Mouse (Mus musculus) adrenal gland, postnatal 10 days (tissue): ENCODE measurements around the gene Fsip1. TPM values are rescaled to one million over a fixed set of nuclear protein-coding genes. Genes with fewer than 3 reads are reported as not detected.

Experiments used
- DNase-seq: peaks from one replicate; pipeline ENCODE4 v3.0.0; 2021; ENCODE audit warnings: mixed read lengths
- total RNA-seq, 2 experiments: library from RNA; stranded (reverse); gene quantifications; 2 replicates each; pipeline ENCODE4 v1.2.3; 2021

Fsip1 gene
- total RNA-seq, 2 experiments from 2014 or later, result 0.45 to 0.79 TPM

DNA sequence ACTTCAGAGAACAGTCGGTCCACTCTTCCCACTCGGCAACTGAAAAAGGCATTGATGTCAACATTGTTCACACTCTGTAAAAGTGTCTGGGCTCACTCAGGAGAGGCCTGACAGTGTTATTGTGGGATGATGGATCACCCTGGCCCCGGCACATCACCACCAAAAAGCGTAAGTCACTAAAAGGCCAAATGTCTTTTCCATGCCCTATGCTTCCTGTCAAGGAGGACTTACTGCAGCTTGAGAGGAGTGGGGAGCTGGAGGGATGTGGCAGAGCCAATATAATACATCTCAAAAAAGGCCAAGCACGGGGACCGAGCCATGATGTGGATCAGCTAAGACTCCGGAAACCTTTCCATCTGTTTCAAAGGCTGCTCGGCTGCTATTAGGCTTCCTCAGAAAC lies 2.2 kb downstream of the Fsip1 start:
- no peak for DNase-seq

DNA sequence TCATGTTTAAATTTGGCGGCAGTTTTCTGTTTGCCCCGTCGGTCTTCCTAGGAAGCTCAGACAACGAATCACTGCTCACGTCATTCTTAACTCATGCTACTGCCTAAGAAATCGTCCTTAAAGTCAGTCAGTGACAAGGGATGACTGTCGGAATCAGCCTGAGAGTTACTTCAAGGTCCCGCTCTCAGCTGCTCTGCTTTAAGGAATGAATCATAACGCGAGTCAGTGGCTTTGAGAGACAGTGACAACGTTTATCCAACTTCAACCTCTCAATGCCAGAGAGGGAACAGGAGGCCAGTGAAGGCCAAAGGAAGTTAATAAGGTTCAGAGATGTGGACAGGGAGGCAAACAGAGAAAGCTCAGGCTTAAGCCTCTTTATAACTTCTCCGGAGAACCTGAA lies 7.8 kb downstream of the Fsip1 start:
- peak; percentile 25 for DNase-seq

DNA sequence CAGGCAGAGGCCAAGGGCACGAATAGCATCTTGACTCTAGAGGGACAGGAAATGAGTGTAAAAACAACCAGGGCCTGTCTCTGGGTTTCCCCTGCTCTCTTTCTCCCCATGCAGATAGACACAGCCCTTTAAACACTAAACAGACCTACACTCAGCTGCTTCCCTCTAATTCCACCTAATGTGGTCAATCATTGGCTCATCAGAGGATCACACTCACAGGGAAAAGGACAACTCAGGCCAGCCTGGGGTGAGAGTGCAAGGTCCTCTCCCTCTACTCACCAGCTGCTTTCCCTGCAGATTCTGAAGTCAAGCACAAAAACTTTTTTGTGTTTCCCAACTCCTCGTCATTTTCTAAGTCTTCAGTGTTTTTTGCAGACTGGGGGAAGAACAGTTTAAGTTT lies 8.8 kb downstream of the Fsip1 start:
- DNase-seq, result no peak

DNA sequence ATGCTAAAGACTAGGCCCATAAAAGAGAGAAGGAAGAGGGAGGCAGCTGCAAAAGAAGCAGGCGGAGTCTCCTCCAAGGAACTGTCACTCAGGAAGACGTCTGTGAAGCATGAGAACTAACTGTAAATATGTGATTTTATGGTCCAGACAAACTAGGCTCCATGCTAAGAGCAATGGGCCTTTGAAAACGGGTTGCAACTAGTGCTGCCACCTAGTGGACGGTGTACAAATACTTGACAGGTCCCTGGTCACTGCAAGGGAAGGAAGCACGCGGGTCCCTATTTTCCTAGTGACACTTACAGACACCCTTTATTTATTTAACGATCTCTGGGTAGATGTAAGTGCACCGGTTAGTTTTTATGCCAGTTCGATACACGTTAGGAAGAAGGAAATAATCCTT lies 10.9 kb downstream of the Fsip1 start:
- DNase-seq, result peak; percentile 82

DNA sequence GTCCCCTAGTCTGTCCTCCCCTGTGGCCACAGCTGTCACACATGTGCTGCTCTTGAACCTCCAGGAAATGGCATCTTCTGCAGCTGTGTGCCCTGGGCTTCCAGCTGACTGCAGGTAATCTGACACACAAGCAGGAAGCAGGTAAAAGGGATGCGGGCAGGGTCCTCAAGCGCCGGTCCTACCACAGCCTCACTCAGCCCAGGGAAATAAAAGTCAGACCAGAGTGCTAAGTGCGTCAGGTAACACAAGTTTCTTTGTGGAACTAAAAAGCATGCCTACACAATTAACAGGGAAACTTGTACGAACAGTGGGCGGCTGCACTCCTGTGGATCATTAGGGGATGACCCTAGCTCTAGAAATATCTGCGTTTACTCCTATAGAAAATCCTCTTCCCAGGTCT lies 20.6 kb downstream of the Fsip1 start:
- DNase-seq, result no peak

DNA sequence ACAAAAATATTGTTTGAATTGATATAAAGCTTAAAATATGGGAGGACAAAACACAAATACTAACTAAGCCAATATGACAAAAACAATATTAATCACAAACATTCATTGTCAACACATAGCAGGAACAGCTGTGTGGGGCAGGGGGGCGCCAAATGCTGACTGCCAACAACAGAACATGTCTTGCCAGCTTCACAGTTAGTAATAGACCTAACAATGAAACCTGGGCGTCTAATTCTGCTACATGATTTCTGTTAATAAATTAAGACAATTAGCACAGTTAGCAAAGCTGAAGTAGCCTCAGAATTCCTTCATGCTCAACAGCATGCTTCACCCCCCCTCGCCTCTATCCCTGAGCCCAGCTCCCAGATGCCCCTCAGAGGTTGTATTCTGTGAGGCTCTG lies 21.2 kb downstream of the Fsip1 start:
- DNase-seq, result no peak

DNA sequence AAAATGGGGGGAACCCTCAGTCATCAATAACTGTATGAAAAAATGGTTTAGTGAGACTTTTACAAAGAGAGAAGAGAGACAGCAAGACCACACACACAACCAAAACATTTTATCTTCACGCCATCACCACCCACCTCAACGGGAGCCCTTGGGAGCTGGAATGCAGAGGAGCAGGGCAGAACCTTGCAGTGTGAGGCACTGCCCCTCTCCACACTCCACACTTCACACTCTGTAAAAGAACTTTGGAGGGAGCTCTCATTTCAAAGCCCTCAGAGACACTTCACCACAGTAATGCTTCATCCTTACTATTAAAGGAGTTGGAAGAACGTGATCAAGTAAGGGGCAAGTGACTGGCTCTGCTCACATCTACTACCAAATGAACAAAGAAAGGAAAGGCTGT lies 26.2 kb downstream of the Fsip1 start:
- DNase-seq, result no peak

DNA sequence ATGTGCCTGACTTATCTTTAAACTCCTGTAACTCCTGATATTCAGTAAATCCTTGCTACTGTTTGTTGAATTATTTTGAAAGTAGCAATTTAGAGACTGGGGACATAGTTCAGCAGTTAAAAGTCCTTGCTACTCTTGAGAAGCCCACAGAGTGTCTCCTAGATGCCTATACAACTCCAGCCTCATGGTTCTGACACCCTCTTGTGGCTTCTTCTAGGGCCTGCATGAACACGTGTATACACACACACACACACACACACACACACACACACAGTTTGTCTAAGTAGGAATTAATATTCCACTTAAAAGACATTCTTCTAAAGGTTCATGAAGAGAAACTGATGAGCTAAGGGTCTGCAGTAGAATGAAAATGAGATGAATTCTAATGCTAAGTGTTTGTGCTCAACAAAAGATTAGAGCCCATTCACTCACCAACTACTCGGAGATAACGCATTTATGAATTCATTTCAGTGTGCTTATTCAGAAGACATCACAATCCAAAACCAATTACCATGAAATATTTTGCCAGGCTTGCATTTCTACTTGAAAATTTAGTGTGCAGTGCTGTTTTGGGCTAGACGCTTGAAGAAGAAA lies 28.2 kb downstream of the Fsip1 start:
- no peak for DNase-seq

DNA sequence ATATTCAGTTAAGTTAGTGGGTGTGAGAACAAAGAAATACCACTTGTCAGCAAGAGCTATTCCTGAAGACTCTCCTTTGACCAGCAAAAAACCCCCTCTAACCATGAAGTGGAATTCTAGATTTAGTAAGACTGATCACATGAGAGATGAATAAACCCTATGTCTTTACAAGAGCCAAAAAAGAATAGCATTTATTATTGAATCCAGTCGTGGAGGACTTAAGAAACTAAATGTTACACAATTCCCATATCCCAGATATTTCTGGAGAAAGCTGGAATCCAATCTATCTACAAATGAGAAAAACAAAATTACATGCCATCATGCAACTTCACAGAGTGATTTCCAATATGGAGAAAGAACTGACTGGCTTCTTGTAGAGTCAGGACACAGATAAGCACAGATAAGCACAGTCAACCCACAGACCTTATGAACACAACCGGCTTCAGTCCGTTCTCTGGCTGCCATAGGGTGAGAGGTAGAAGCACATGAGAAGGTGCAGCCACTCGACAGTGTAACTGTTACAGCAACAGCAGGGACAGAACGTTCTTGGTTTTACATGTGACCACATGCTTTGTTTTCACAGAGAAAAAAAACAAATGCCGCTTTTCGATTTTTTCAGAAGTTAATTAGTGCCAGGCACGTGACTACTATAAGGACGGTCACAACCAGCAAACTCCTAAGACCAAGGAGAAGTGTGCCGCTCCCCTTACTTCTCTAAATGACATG lies 31.3 kb downstream of the Fsip1 start:
- DNase-seq, result no peak

DNA sequence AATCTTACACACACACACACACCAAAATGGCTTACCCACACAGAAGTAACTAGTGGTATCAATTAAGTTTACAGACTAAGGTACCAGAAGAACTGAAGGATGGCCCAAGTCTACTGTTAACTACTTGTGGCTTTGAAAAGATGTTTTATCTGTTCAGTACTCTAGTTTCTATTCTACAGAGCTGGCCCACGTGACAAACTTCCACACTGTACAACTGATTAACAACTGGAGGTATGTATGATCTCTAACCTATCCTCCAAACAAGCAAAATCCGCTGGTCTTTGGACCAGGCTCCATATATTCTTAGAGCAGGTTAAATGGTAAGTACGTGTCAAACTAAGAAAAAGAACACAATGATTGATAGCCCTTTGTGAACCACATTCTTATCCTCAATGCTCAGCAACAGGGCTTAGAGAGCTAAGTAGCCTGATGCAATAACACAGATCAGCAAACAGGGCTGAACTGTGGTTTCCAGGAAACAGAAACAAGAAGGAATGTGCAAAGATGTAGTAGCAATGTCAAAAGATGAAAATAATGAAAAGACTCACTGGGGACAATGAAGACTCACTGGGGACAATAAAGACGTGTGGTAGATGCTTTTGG lies 38.7 kb downstream of the Fsip1 start:
- DNase-seq, result no peak

DNA sequence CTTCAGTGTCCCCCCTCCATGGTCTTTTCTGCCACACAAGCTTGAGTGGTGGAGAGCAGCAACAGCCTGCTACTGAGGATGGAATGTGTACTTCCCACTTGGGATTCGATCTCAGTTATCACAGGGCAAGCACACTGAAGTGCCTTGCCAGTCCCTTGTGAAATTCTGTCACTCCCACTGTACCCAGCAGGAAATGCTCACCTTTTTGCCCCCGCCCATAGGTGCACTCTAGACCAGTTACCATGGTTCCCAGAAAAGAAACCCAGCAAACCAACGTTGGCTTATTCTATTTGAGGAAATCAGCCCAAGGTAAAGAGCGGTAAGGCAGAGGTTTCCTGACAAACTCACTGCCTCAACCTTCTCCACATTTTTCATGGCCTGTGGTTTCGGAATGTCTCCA lies 47.1 kb downstream of the Fsip1 start:
- no peak for DNase-seq

DNA sequence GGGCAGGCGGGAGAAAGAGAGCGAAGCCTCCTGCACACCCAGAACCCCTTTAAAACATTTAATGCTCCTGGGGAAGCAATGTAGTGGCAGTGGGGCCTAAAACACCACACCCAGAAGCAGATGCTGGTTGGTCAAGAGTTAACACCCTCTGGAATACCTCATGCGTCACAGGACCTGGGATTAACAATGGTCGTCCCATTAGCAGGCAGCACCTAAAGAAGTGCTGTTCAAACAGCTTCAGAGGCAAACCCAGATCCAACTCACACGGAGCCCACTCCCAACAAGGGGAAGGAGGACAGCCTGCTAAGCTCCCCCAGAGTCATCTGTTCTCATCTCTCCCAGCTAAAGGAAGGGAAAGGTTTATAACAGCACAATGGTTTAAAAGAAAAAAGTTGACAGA lies 48.1 kb downstream of the Fsip1 start:
- DNase-seq, result no peak

DNA sequence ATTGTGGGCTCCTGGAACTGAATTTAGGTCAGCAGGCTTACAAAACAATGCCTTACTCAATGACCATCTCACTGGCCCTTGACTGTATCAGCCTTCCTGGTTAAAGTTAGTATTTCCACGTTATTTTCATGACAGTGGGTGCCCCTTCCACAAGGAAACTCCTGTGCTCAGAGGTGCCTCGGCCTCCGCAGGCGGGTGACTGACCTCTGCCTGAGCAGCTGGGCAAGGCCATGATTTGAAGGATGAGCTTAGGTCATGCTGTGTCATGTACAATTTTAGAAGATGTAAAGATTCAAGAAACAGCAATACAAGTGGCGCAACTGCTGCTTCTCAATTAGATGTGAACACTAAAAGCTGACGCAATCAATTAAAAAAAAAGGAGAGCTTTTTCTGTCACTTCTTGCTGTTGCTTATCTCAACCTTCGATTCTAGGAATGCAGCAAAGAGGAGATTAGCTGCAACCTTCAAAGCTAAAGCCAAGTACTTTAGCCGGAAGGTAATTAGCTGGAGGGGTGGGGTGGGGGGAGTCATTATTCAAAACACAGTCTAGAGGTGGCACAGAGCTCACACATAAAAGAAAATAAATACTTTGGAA lies 50.7 kb downstream of the Fsip1 start:
- no peak for DNase-seq

DNA sequence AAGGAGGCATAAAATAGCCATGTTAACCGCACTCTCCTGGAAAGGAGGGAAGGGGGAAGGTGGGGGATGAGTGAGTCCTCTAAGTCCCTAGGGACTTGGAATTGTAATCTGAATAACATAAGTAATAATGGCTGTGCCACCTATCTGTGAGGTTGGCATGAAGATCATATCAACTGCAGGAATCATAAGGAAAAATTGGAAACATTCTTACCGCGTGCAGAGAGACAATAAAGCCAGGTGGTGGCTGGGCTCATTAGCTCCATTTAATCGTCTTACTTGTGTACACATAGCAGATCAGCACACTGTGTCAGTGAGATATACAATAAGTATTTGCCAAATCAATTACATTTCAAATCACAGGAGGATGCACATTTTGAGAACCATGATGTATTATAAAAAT lies 52.1 kb downstream of the Fsip1 start:
- no peak for DNase-seq

DNA sequence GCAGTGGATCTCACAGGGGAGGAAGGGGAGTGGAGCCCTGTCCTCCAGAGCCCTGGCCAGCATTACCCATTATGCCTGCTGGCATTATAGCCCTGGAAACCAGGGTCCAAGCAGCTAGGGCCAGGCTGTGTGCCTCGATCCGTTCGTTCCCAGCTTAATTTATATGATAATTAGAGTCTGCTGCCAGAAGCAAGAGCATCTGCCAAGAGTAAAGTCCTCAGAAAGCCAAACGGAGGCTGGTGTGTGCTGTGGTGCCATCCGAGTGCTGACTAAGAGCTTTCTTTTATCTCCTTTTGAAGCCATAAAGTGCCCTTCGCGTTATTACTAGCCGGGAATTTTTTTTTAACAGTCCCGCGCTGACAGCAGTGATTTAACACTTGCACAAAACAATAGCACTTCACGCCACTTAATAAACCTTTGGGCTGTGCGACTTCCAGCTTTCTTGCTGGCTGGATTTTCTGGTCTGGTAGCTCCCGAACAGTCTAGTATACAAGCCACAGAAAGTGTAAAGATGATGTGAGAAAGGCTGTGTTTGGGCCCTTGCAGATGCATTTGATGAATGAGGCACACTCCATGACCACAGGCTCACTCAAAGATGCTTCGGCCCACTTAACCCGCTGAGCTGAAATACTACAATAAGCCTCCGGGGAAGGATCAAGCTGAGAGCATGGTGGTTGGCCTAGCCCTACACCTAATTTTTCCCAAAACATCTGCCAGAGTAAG lies 52.9 kb downstream of the Fsip1 start:
- DNase-seq, result no peak

DNA sequence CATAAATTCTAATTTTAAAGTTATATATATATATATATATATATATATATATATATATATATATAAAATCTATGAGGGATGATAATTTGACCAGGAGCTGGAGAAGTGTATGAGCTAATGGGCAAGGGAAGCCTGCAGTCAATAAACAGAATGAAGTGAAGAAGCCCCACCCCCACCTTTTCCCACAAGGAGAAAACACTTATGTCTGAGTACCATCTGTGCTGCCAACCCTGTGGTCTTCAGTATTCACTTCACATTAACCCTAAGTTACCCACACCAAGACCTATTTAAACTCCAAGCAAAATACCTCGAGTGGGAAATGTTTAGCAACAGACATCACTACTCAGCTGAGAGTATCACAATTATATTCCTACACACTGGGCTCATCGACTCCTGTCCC lies 53.8 kb downstream of the Fsip1 start:
- DNase-seq, result no peak

DNA sequence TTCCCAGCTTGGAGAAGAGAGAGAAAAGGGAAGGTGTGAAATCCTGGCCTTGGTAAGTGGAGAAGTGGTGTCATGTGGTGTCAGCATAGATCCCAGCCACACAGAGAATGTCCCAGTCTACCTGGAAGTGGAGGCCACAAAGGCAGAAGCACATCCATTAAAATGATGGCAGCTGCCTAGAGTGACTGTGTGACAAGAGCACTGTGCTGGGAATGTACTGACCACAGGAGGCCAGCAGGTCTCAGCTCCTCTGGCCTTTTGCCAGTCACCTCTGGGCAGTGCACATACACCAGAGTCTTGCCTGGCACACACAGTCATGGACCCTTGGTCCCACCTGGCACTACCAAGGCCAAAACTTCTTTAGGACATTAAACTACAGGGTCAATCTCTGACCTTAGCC lies 54.8 kb downstream of the Fsip1 start:
- DNase-seq, result no peak

DNA sequence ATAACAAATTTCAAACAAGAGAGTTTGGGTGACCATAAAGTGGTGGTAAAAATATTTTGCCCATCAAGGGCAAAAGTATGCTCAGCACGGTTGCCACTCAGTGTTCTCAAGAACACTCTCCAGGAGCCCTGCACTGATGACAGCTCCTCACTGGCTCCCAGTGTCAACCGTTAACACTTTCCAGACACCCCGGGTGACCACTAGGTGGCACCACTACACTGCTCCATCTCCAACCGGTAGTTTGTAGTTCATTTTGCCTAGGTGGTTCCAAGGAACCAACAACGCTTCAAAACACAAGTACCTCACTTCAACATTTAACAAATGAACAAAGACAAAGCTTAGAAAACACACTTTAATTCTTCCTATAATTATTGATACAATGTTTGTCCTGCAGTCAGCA lies 56.9 kb downstream of the Fsip1 start:
- DNase-seq, result peak; percentile 86

DNA sequence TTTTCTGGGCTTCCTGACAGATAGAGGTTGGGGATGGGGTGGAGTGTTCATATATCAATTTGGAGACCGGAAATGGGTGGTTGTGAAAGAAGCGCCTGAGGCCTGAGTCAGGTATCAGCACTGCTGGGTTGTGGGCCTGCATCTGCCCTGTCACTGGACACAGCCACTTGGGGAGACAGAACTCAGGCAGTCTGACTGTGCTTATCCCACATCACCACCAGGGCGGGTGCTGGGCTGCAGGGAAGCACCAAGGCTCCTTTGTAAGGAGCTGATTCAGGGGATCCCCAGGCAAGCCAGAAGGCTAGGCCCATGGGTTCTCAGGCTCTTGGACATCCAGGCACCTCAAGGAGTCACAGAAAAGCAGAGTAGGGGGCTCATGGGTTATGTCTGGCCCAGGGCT lies 59.8 kb downstream of the Fsip1 start:
- DNase-seq, result peak; percentile 16

DNA sequence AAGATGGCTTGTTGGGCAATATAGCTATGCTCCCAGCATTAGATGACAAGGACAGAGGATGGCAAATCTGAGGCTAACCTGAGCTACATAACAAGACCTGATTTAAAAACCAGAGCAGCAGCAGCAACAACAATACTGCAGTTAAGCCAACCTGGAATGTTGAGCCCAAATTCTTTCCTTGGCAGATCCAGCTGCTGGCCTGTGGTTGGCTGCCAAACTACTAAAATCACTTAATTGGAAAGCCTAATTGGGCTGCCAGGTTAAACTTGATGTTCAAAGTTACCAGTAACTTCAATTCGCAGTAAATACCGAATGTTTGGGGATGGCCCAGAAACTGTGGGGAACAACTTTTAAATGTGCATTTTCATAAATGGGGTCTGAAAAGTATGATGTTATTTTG lies 74.6 kb downstream of the Fsip1 start:
- DNase-seq, result no peak

DNA sequence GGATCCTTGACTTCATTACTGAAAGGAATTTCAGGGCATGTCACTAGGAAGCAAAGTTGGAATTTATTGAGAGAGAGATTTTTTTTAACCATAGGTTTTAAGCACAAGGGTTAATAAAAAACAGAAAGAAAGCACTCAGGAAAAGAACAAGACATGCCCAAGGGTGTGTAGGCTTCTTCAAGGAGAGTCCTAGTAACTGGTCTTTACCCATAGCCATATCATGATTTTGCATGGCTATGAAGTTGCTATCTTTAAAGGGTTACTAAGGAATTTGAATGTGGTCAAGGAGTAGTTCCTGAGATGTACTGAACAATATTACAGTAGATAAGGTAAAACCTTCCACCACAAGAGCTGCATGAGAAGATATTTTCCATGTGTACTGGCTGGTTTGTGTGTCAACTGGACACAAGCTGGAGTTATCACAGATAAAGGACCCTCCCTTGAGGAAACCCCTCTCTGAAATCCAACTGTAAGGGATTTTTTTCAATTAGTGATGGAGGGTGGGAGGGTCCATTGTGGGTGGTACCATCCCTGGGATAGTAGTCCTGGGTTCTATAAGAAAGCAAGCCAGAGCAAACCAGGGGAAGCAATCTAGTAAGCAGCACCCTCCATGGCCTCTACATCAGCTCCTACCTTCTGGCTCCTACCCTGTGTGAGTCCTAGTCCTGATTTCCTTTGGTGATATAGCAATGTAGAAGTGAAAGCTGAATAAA lies 76.7 kb downstream of the Fsip1 start:
- DNase-seq, result no peak

DNA sequence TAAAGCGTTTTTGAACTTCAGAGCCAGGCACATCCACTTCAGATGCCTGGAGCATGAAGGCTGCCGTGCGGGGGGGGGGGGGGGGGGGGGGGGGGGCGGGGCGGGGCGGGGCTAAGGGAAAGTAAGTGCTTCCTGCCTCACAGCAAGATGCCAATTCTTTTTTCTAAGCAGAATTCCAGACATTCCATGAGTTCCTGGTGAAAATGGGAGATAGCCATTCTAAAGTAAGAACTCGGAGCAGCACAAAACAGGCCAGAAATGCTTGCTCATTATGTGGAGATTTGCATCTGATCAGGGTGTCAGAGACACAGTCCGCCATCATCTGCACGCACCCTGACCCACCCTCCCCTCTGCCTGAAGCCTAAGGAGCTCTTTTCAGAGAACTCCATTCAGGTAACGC lies 77.3 kb downstream of the Fsip1 start:
- no peak for DNase-seq
